Mouse (Mus musculus) T-helper 2 cell (primary cell): ENCODE data around the gene Prex1.

ENCODE experiments used
- in situ Hi-C: fragments of 300-600 bp; cut with MboI, MseI; formaldehyde crosslinking; loops from one replicate; pipeline ENCODE4 v1.15.1; 2025; ENCODE audit warnings: high pct_unique_total_duplicates

The Prex1 gene

DNA sequence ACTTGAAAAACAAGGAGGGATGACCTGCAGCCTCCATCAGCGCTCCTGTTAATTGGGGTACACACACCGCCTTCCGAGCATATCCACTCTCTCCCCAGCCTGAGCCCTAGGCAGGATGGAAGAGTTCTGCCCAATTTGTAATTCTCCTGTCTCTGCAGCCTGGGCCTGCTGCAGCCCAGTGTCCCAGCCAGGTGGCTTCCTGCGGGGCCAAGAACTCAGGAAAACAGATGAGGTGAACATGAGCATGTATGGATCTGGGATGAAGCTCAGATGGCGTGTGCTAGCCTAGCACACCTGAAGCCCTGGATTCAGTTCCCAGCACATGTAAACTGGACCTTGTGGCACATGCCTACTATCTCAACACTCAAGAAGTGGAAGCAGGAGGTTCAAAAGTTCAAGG, 192.2 kb downstream of the Prex1 start:
- in situ Hi-C loops: loop anchor here (25.0 kb wide), 1 partner anchor 1534 kb away; no protein-coding TSS in a partner anchor

DNA sequence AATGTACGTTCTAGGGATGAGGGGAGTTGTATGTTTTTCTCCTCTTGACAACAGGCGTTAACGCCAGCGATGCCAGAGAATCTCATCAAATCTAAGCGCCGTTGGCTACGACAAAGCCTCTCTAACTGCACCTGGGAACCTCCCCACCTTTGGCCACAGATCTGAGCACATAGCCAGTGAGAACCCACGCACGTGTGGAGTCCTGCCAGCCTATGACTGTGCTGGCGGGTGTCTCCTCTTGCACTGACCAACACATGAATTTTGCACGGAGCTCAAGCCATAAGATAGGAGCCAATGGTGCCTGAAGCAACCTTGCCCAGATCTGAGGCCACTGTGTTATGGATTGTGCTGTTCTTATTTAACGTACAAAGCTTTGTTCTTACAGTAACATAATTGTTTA, 193.1 kb downstream of the Prex1 start:
- in situ Hi-C loops: loop anchor here (25.0 kb wide), 1 partner anchor 1533 kb away; no protein-coding TSS in a partner anchor

DNA sequence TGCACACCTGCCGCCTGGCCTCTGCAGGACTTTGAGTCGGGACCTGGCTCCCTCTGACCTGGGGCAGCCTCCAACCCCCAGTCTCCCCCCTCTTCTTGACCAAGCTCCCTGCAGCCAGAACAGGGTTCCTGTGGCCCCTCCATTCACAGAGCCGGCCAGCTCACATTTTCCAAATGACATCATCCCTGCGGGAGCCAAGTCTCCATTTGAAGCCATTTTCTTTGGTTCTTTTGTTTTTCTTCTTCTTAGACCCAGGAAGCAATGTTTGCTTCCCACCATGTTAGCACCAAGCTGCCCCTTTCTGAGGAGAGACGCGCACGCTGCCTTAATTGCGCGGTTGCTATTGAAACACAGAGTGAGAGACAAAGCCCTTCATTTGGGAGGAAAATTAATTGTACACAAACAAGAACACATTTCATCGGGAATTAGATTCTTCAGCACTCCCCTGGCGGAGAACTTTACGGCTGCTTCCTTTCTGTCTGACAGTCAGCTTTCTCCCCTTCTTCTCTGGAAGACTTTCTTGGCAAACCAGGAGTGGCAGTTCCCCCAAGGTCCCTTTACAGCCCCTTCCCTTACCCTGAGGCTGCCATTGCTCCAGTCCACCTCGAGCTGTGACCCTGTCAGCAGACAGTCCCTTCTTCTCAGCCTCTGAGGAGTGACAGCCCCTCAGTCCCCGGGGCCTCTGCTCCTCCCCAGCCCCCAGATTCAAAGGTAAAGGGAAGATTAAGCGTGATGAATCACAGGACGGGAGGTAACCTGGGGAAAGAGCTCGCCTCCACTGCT, 196.0 kb downstream of the Prex1 start:
- in situ Hi-C loops: loop anchor here (25.0 kb wide), 1 partner anchor 1530 kb away; no protein-coding TSS in a partner anchor

- in situ Hi-C loops: loop anchor here (25.0 kb wide), 1 partner anchor 1530 kb away; no protein-coding TSS in a partner anchor
Measured at GRCm38 (mm10) chr2:166516818-166517353, 196.7 kb downstream of the Prex1 start.
